9 mouse cellular contexts compared by ENCODE assay signal in the genomic region with DNA sequence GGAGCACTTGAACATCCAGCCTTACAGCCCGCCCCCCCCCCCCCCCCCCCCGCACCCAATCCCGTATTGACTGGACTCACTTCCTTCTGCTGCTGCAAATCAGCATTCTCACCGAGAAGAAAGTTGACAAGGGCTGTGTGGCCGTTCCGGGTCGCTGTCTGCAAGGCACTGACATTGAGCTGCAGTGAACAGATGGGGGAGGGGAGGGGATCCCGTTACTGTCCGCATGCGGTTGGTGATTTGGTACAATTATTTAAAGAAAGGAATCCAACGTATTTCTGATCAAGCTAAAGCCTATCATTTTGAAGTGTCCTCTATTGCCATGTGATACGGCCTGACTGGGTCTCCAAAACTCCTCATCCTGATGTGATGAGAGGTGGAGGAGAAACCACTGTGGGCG. TPM values are rescaled to one million over a fixed set of nuclear protein-coding genes. Genes with fewer than 3 reads are reported as not detected.
DNase-seq lines count a peak whose midpoint lies in the region; ATAC-seq and TF ChIP-seq lines count a peak whose summit lies in the region.
"Had no signal": no experiment of that assay in that cellular context is flagged by ENCODE, and none has a peak within 500 bp of the region (broad histone marks: within the 10 kb centered on the region; RNA-seq: fewer than 3 reads in every experiment).

No protein-coding gene starts in this region.

- no peaks in the 10 kb centered on the region for H3K9me3 ChIP-seq in hindbrain, embryonic 12.5 days (replicated peaks)
- 0 out of 2 replicates have a peak, but pooled peaks cover 3% of the 10 kb centered on the region for H3K9me3 ChIP-seq in liver, embryonic 12.5 days (replicated peaks)

- DNase-seq in adrenal gland, postnatal 10 days: peak; percentile 54
- DNase-seq in adrenal gland, adult 2 months: no peak
- peak; percentile 61 for DNase-seq in embryo, embryonic 10 days (ENCODE audit: low spot score)
- DNase-seq in layer of hippocampus, adult 2 months (ENCODE audit: low spot score in 2 of 2): no peak
- no peak for DNase-seq in frontal cortex, postnatal 14 days (ENCODE audit: low spot score in 2 of 2)

- H3K27ac ChIP-seq in hindbrain, embryonic 12.5 days: no peak overlapping the region
- no peak overlapping the region for H3K27ac ChIP-seq in liver, embryonic 12.5 days
- H3K27ac ChIP-seq in layer of hippocampus, adult 2 months: no peak overlapping the region

- ATAC-seq in hindbrain, embryonic 12.5 days (ENCODE audit: low FRiP score): no peak
- ATAC-seq in liver, embryonic 12.5 days: no peak
- no peak for ATAC-seq in inflammation-experienced regulatory T-cells, adult 6 months

- no peak overlapping the region for H3K9ac ChIP-seq in hindbrain, embryonic 12.5 days
- no peak overlapping the region for H3K9ac ChIP-seq in liver, embryonic 12.5 days

- peaks cover 5% of the 10 kb centered on the region; the same call in 1 of the 2 replicates for H3K4me1 ChIP-seq in hindbrain, embryonic 12.5 days
- peaks cover 48% of the 10 kb centered on the region for H3K4me1 ChIP-seq in liver, embryonic 12.5 days

- H3K4me3 ChIP-seq in hindbrain, embryonic 12.5 days: no peak overlapping the region
- H3K4me3 ChIP-seq in liver, embryonic 12.5 days: no peak overlapping the region
- H3K4me3 ChIP-seq in layer of hippocampus, adult 2 months: no peak overlapping the region

- peak overlapping the region; percentile 24; the same call in 1 of the 2 replicates for H3K4me2 ChIP-seq in hindbrain, embryonic 12.5 days (replicated peaks)
- H3K4me2 ChIP-seq in liver, embryonic 12.5 days: peak overlapping the region; percentile 40

- WGBS in hindbrain, embryonic 12.5 days: 29% methylated on average over 12 of the region's 13 CpGs
- WGBS in liver, embryonic 12.5 days (ENCODE audit: insufficient replicate concordance): 20% methylated on average over 11 of the region's 13 CpGs

- no peaks in the 10 kb centered on the region for H3K36me3 ChIP-seq in hindbrain, embryonic 12.5 days
- no peaks in the 10 kb centered on the region for H3K36me3 ChIP-seq in liver, embryonic 12.5 days

- TF ChIP-seq CTCF in layer of hippocampus, adult 2 months (conservative IDR thresholded peaks at IDR 0.05): no peak

- no peaks in the 10 kb centered on the region for H3K27me3 ChIP-seq in hindbrain, embryonic 12.5 days
- H3K27me3 ChIP-seq in liver, embryonic 12.5 days (replicated peaks): no peaks in the 10 kb centered on the region

RNA-seq across cellular contexts. Expression of a gene that starts 35.2 kb away (rescaled TPM):
- total RNA-seq in adrenal gland, postnatal 10 days (2021): 1 to 10 TPM; 1.2 TPM
- total RNA-seq in adrenal gland, adult 2 months (2021): under 1 TPM; 0.52 to 0.81 TPM
- 0.37 and 0.92 TPM in 2 replicates for polyA plus RNA-seq in adrenal gland, adult 2 months (2012; rRNA removed)
- polyA plus RNA-seq in hindbrain, embryonic 12.5 days (2016; fragmentation: Nextera tagmentation; extraction: Ambion mirVana): 0.21 TPM in 1 of 2 replicates, not detected in the other
- not detected in 2 replicates for polyA plus RNA-seq in liver, embryonic 12.5 days (2016; fragmentation: Nextera tagmentation; extraction: Ambion mirVana)
- under 1 TPM; 0.20 to 0.27 TPM for total RNA-seq in layer of hippocampus, adult 2 months (2021)
- not detected for polyA plus RNA-seq in inflammation-experienced regulatory T-cells, adult 6 months (2017; shearing (Covaris generic))
- total RNA-seq: liver, adult 2 months had no signal
- polyA plus RNA-seq: liver, adult 2 months had no signal

RNA-seq across cellular contexts. Expression of a gene that starts 47.7 kb away (rescaled TPM):
- 10 to 100 TPM; 11.9 to 16.7 TPM for total RNA-seq in adrenal gland, postnatal 10 days (2021)
- total RNA-seq in adrenal gland, adult 2 months (2021): 10 to 100 TPM; 10.2 to 15.5 TPM
- 3.0 and 3.6 TPM in 2 replicates for polyA plus RNA-seq in adrenal gland, adult 2 months (2012; rRNA removed)
- 31.0 and 34.1 TPM in 2 replicates for polyA plus RNA-seq in hindbrain, embryonic 12.5 days (2016; fragmentation: Nextera tagmentation; extraction: Ambion mirVana)
- polyA plus RNA-seq in liver, embryonic 12.5 days (2016; fragmentation: Nextera tagmentation; extraction: Ambion mirVana): 10.4 and 11.4 TPM in 2 replicates
- 10 to 100 TPM; 34.5 to 36.5 TPM for total RNA-seq in layer of hippocampus, adult 2 months (2021)
- 10 to 100 TPM; 11.6 to 15.1 (median 12.6) TPM for polyA plus RNA-seq in inflammation-experienced regulatory T-cells, adult 6 months (2017; shearing (Covaris generic))

RNA-seq across cellular contexts. Expression of a gene that starts 54.7 kb away (rescaled TPM):
- total RNA-seq in adrenal gland, postnatal 10 days (2021): not detected
- total RNA-seq in adrenal gland, adult 2 months (2021): not detected
- polyA plus RNA-seq in adrenal gland, adult 2 months (2012; rRNA removed): not detected in 2 replicates
- not detected in 2 replicates for polyA plus RNA-seq in hindbrain, embryonic 12.5 days (2016; fragmentation: Nextera tagmentation; extraction: Ambion mirVana)
- not detected in 2 replicates for polyA plus RNA-seq in liver, embryonic 12.5 days (2016; fragmentation: Nextera tagmentation; extraction: Ambion mirVana)
- total RNA-seq in layer of hippocampus, adult 2 months (2021): not detected
- not detected for polyA plus RNA-seq in inflammation-experienced regulatory T-cells, adult 6 months (2017; shearing (Covaris generic))
- total RNA-seq: liver, adult 2 months had no signal
- polyA plus RNA-seq: liver, adult 2 months had no signal

Comparison
In these comparisons a context has a peak if more than half of its experiments do, and no peak if none do; other contexts are left out.
1. DNase-seq: peak in adrenal gland, postnatal 10 days (single experiment) and embryo, embryonic 10 days (single experiment); none in adrenal gland, adult 2 months (single experiment), layer of hippocampus, adult 2 months (0 of 2) and frontal cortex, postnatal 14 days (0 of 2).